Mouse (Mus musculus) spleen, embryonic (tissue): ENCODE results near the gene Tas1r3.

Experiments used
- CTCF ChIA-PET: fragments of 350-600 bp; sonication (Branson Sonifier 250); formaldehyde crosslinking; loops from one replicate; lab custom pipeline; 2022; lab: Charles Lee

Gene Tas1r3

GRCm38 (mm10) chr4:155863001-155863400 lies at the start of gene Tas1r3:
Gene Tas1r3, minus strand, starts transcription at chr4:155863362.
- CTCF ChIA-PET = no interaction called here

- CTCF ChIA-PET = no interaction called here
These were observed 45.6 kb upstream of the Tas1r3 start for GRCm38 (mm10) chr4:155908751-155909150.

GRCm38 (mm10) chr4:155908281-155908680 lies 45.1 kb upstream of the Tas1r3 start:
- CTCF ChIA-PET = no interaction called here

- CTCF ChIA-PET = no interaction called here
These were observed 43.8 kb upstream of the Tas1r3 start for GRCm38 (mm10) chr4:155907003-155907402.

- CTCF ChIA-PET = no interaction called here
These were observed 43.0 kb upstream of the Tas1r3 start for GRCm38 (mm10) chr4:155906125-155906524.

GRCm38 (mm10) chr4:155905634-155906033 lies 42.5 kb upstream of the Tas1r3 start:
- CTCF ChIA-PET = no interaction called here

- CTCF ChIA-PET = interaction anchor here (0.5 kb wide), 1 partner anchor 49 kb away, joined by 4 read pairs; no protein-coding TSS in a partner anchor
These were observed 41.3 kb upstream of the Tas1r3 start for GRCm38 (mm10) chr4:155904318-155905102.

- CTCF ChIA-PET = no interaction called here
These were observed 40.1 kb upstream of the Tas1r3 start for GRCm38 (mm10) chr4:155903246-155903645.

GRCm38 (mm10) chr4:155901205-155901604 lies 38.0 kb upstream of the Tas1r3 start:
- CTCF ChIA-PET = no interaction called here

GRCm38 (mm10) chr4:155899355-155899754 lies 36.2 kb upstream of the Tas1r3 start:
- CTCF ChIA-PET = no interaction called here

GRCm38 (mm10) chr4:155898318-155898717 lies 35.2 kb upstream of the Tas1r3 start:
- CTCF ChIA-PET = no interaction called here

- CTCF ChIA-PET = no interaction called here
These were observed 33.3 kb upstream of the Tas1r3 start for GRCm38 (mm10) chr4:155896461-155896860.

GRCm38 (mm10) chr4:155895826-155896225 lies 32.7 kb upstream of the Tas1r3 start:
- CTCF ChIA-PET = no interaction called here

GRCm38 (mm10) chr4:155895216-155895615 lies 32.1 kb upstream of the Tas1r3 start:
- CTCF ChIA-PET = interaction anchor here (0.6 kb wide), 1 partner anchor 75 kb away, joined by 4 read pairs; no protein-coding TSS in a partner anchor

GRCm38 (mm10) chr4:155894311-155894881 lies 31.2 kb upstream of the Tas1r3 start:
- CTCF ChIA-PET = interaction anchor here (0.6 kb wide), 1 partner anchor 74 kb away, joined by 4 read pairs; no protein-coding TSS in a partner anchor

GRCm38 (mm10) chr4:155893212-155893690 lies 30.1 kb upstream of the Tas1r3 start:
- CTCF ChIA-PET = no interaction called here

- CTCF ChIA-PET = no interaction called here
These were observed 29.5 kb upstream of the Tas1r3 start for GRCm38 (mm10) chr4:155892438-155893211.

- CTCF ChIA-PET = no interaction called here
These were observed 28.9 kb upstream of the Tas1r3 start for GRCm38 (mm10) chr4:155892017-155892416.

GRCm38 (mm10) chr4:155891551-155892001 lies 28.4 kb upstream of the Tas1r3 start, which contains the start of the genes Pusl1 and Acap3:
Gene Pusl1, minus strand, starts transcription at chr4:155891781.
Gene Acap3, plus strand, starts transcription at chr4:155891822.
- CTCF ChIA-PET = no interaction called here

GRCm38 (mm10) chr4:155891011-155891471 lies 27.9 kb upstream of the Tas1r3 start:
- CTCF ChIA-PET = no interaction called here

GRCm38 (mm10) chr4:155889316-155889715 lies 26.2 kb upstream of the Tas1r3 start:
- CTCF ChIA-PET = no interaction called here

- CTCF ChIA-PET = no interaction called here
These were observed 25.0 kb upstream of the Tas1r3 start for GRCm38 (mm10) chr4:155888181-155888580.
